Comparison of ENCODE assay signal across 22 mouse cellular contexts in genomic region chr3:95550176-95550575, GRCm38 (mm10). TPM values are rescaled to one million over a fixed set of nuclear protein-coding genes. Genes with fewer than 3 reads are reported as not detected.
"Had no signal": no experiment of that assay in that cellular context is flagged by ENCODE, and none has a peak within 500 bp of the region (broad histone marks: within the 10 kb centered on the region; RNA-seq: fewer than 3 reads in every experiment).

No protein-coding gene starts in this region.

- DNase-seq: cerebellum, adult 8-10 months; cerebellum, adult 9-10 months; cerebellum, adult 9-11 months; cerebellum, postnatal 10 days; cerebellum, postnatal 14 days; cerebellum, postnatal 25 days; cerebellum, postnatal 36 days; embryo, embryonic 11 days; forebrain, postnatal 0 days; gastrocnemius, adult 2 months; gastrocnemius, postnatal 10 days; gastrocnemius, postnatal 14 days; gastrocnemius, postnatal 25 days; gastrocnemius, postnatal 36 days; heart, adult 18-20 months; heart, adult 2 months had no signal

RNA-seq across cellular contexts. Expression of gene Hormad1, which starts 9.3 kb away (rescaled TPM):
- total RNA-seq: common myeloid progenitor, adult 5-6 weeks; forebrain, postnatal 0 days; gastrocnemius, adult 18-20 months; gastrocnemius, adult 2 months; gastrocnemius, adult 8-10 months; gastrocnemius, postnatal 10 days; gastrocnemius, postnatal 14 days; gastrocnemius, postnatal 25 days; gastrocnemius, postnatal 36 days; gastrocnemius, postnatal 4 days; granulocyte monocyte progenitor cell, adult 5-6 weeks; heart, adult 18-20 months; heart, adult 2 months; heart, adult 8-10 months had no signal

RNA-seq across cellular contexts. Expression of gene Ctsk, which starts 51.1 kb away (rescaled TPM):
- total RNA-seq: common myeloid progenitor, adult 5-6 weeks; granulocyte monocyte progenitor cell, adult 5-6 weeks had no signal
